ENCODE assay signal across 9 mouse cellular contexts in the genomic region with DNA sequence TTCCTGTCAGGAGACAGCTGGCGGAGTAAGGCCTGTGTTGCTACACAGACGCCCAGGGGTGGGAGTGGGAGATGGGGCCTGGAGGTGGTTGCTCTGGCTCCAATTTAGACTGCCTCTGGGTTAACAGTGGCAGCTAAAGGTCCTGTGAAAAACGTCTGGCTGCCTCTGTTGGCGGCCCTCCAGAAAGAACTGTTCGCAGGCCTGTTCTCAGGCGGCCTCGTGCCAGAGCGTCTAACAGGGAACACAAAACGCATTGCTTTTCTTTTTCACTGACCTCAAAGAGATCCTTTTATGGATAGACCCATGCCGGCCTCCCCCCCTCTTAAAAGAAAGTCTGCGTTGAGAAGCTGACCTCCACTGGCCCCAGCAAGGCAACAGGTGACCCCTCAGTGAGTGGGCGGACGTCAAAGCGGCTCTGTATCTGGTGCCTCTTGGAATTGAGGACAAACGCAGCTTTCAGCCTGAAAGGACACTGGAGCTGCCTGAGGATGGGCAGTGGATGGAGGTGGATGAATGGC.
DNase-seq lines count a peak whose midpoint lies in the region; ATAC-seq and TF ChIP-seq lines count a peak whose summit lies in the region.
"Had no signal": no experiment of that assay in that cellular context is flagged by ENCODE, and none has a peak within 500 bp of the region (broad histone marks: within the 10 kb centered on the region; RNA-seq: fewer than 3 reads in every experiment).

No protein-coding gene starts in this region.

- H3K9ac ChIP-seq in hindbrain, embryonic 11.5 days (ENCODE audit: low read depth, low read length) = no peak overlapping the region
- no peak overlapping the region for H3K9ac ChIP-seq in lung, postnatal 0 days (replicated peaks; ENCODE audit: low read depth)
- no peak overlapping the region for H3K9ac ChIP-seq in stomach, embryonic 14.5 days (replicated peaks; ENCODE audit: low read depth, low read length)
- H3K9ac ChIP-seq: liver, embryonic 15.5 days had no signal

- 37% methylated on average over 15 of the region's 15 CpGs for WGBS in hindbrain, embryonic 11.5 days
- 24% methylated on average over 15 of the region's 15 CpGs for WGBS in lung, postnatal 0 days
- WGBS in stomach, embryonic 14.5 days = 35% methylated on average over 15 of the region's 15 CpGs

- H3K4me1 ChIP-seq in hindbrain, embryonic 11.5 days (replicated peaks; ENCODE audit: control insufficient read depth, insufficient read depth, low read length) = no peaks in the 10 kb centered on the region
- no peaks in the 10 kb centered on the region for H3K4me1 ChIP-seq in lung, postnatal 0 days (ENCODE audit: insufficient read depth, low read depth, low read length)
- no peaks in the 10 kb centered on the region for H3K4me1 ChIP-seq in stomach, embryonic 14.5 days (ENCODE audit: control insufficient read depth, insufficient read depth, low read length)
- H3K4me1 ChIP-seq: liver, embryonic 15.5 days had no signal

- H3K9me3 ChIP-seq in hindbrain, embryonic 11.5 days (ENCODE audit: control insufficient read depth, low read length) = no peaks in the 10 kb centered on the region
- H3K9me3 ChIP-seq in lung, postnatal 0 days (ENCODE audit: low read length) = no peaks in the 10 kb centered on the region
- no peaks in the 10 kb centered on the region for H3K9me3 ChIP-seq in stomach, embryonic 14.5 days (ENCODE audit: control insufficient read depth, low read depth, low read length)
- H3K9me3 ChIP-seq: liver, embryonic 15.5 days had no signal

- DNase-seq in adrenal gland, adult 2 months = peak; percentile 56
- DNase-seq in cerebellum, postnatal 4 days (ENCODE audit: low spot score in 2 of 2) = peak; percentile 27 to 61
- peak; percentile 22 for DNase-seq in gastrocnemius, adult 18-20 months (ENCODE audit: low spot score)
- DNase-seq in hindbrain, embryonic 11.5 days (ENCODE audit: low spot score) = peak; percentile 14
- DNase-seq in layer of hippocampus, adult 8-10 months (ENCODE audit: low spot score in 2 of 2) = peak; percentile 37 to 44
- DNase-seq in lung, postnatal 0 days (ENCODE audit: low spot score) = peak; percentile 80
- no peak for DNase-seq in thymus, postnatal 10 days (ENCODE audit: low spot score in 2 of 2)

- no peak overlapping the region for H3K4me3 ChIP-seq in hindbrain, embryonic 11.5 days (ENCODE audit: low read depth, low read length)
- H3K4me3 ChIP-seq in lung, postnatal 0 days (ENCODE audit: low read depth, low read length) = no peak overlapping the region
- no peak overlapping the region for H3K4me3 ChIP-seq in stomach, embryonic 14.5 days (ENCODE audit: low read depth, low read length)
- H3K4me3 ChIP-seq: liver, embryonic 15.5 days had no signal

- no peaks in the 10 kb centered on the region for H3K27me3 ChIP-seq in hindbrain, embryonic 11.5 days (ENCODE audit: control insufficient read depth, insufficient read depth, low read length)
- no peaks in the 10 kb centered on the region for H3K27me3 ChIP-seq in lung, postnatal 0 days (replicated peaks; ENCODE audit: insufficient read depth, low read length)
- no peaks in the 10 kb centered on the region for H3K27me3 ChIP-seq in stomach, embryonic 14.5 days (ENCODE audit: control insufficient read depth, insufficient read depth, low read length)
- H3K27me3 ChIP-seq: liver, embryonic 15.5 days had no signal

- TF ChIP-seq CTCF in lung, postnatal 0 days (IDR thresholded peaks at IDR 0.05) = no peak

- ATAC-seq in hindbrain, embryonic 11.5 days (ENCODE audit: low FRiP score) = peak; percentile 47; the same call in 1 of the 2 replicates
- ATAC-seq in lung, postnatal 0 days = peak; percentile 93
- peak; percentile 86 for ATAC-seq in stomach, embryonic 14.5 days (ENCODE audit: insufficient number of reproducible peaks, insufficient read depth, low FRiP score, low read depth)

- 0 out of 2 replicates have a peak, but pooled peaks have one; percentile 20 for TF ChIP-seq EP300 in lung, postnatal 0 days (IDR thresholded peaks at IDR 0.05)

- no peak overlapping the region for H3K27ac ChIP-seq in hindbrain, embryonic 11.5 days (ENCODE audit: low read depth, low read length)
- no peak overlapping the region for H3K27ac ChIP-seq in lung, postnatal 0 days (ENCODE audit: low read length)
- H3K27ac ChIP-seq in stomach, embryonic 14.5 days (ENCODE audit: low read length) = peak overlapping the region; percentile 6; the same call in 1 of the 2 replicates
- H3K27ac ChIP-seq: liver, embryonic 15.5 days had no signal

- no peak overlapping the region for H3K4me2 ChIP-seq in hindbrain, embryonic 11.5 days (replicated peaks; ENCODE audit: low read depth, low read length)
- no peak overlapping the region for H3K4me2 ChIP-seq in lung, postnatal 0 days (replicated peaks; ENCODE audit: low read depth, low read length)
- H3K4me2 ChIP-seq in stomach, embryonic 14.5 days (replicated peaks; ENCODE audit: low read depth, low read length) = no peak overlapping the region
- H3K4me2 ChIP-seq: liver, embryonic 15.5 days had no signal

- no peaks in the 10 kb centered on the region for H3K36me3 ChIP-seq in hindbrain, embryonic 11.5 days (ENCODE audit: control insufficient read depth, insufficient read depth, low read length)
- H3K36me3 ChIP-seq in lung, postnatal 0 days (ENCODE audit: insufficient read depth, low read length) = no peaks in the 10 kb centered on the region
- H3K36me3 ChIP-seq in stomach, embryonic 14.5 days (ENCODE audit: control insufficient read depth, insufficient read depth, low read length) = no peaks in the 10 kb centered on the region
- H3K36me3 ChIP-seq: liver, embryonic 15.5 days had no signal

Comparison
In these comparisons a context has a peak if more than half of its experiments do, and no peak if none do; other contexts are left out.
1. DNase-seq: peak in adrenal gland, adult 2 months (single experiment), cerebellum, postnatal 4 days (2 of 2), gastrocnemius, adult 18-20 months (single experiment), hindbrain, embryonic 11.5 days (single experiment), layer of hippocampus, adult 8-10 months (2 of 2) and lung, postnatal 0 days (single experiment); none in thymus, postnatal 10 days (0 of 2).
2. Peak in every context shown above with its lines, with median percentiles within 50 percentile points of each other: ATAC-seq.